Mouse (Mus musculus) limb, embryonic 13.5 days (tissue): ENCODE results near the gene Gm9758. TPM values are rescaled to one million over a fixed set of nuclear protein-coding genes. Genes with fewer than 3 reads are reported as not detected.
"Not testable (repeated sequence)": the region's sequence is repeated elsewhere in the genome, so short reads cannot be mapped to it uniquely, and the experiment has no call there.

Experiments used
- ATAC-seq: fragments of 200-750 bp; cut with Nextera tagmentation; 2 replicates; pipeline ENCODE4 v1.8.0; 2017; ENCODE audit warnings: low read depth, moderate number of reproducible peaks, moderate TSS enrichment; ENCODE audit not compliant: low FRiP score
- H3K27ac ChIP-seq: fragments of 300-500 bp; sonication (generic); 2 replicates; pipeline ENCODE4 v1.5.1; 2015; ENCODE audit warnings: inconsistent platforms, mild to moderate bottlenecking, moderate library complexity
- H3K27me3 ChIP-seq: fragments of 300-500 bp; sonication (generic); 2 replicates; pipeline ENCODE4 v1.6.1; 2015; ENCODE audit warnings: mild to moderate bottlenecking, inconsistent platforms
- H3K36me3 ChIP-seq: fragments of 300-500 bp; sonication (generic); 2 replicates; pipeline ENCODE4 v1.6.1; 2015; ENCODE audit warnings: inconsistent platforms, mild to moderate bottlenecking, moderate library complexity
- H3K4me1 ChIP-seq: fragments of 300-500 bp; sonication (generic); 2 replicates; pipeline ENCODE4 v1.6.1; 2015; ENCODE audit warnings: inconsistent platforms
- H3K4me2 ChIP-seq: fragments of 300-500 bp; sonication (generic); replicated peaks from 2 replicates; pipeline ENCODE4 v1.6.1; 2015; ENCODE audit warnings: inconsistent platforms, mild to moderate bottlenecking, moderate library complexity
- H3K4me3 ChIP-seq: fragments of 300-500 bp; sonication (generic); 2 replicates; pipeline ENCODE4 v1.5.1; 2015; ENCODE audit warnings: moderate library complexity, mild to moderate bottlenecking, inconsistent platforms
- H3K9ac ChIP-seq: fragments of 300-500 bp; sonication (generic); 2 replicates; pipeline ENCODE4 v1.6.1; 2015; ENCODE audit warnings: mild to moderate bottlenecking, inconsistent platforms
- H3K9me3 ChIP-seq: fragments of 300-500 bp; sonication (generic); 2 replicates; pipeline ENCODE4 v1.6.1; 2016; ENCODE audit warnings: inconsistent platforms
- WGBS: fragments of 180-500 bp; shearing (Covaris S2); methylation state at CpG from one replicate; pipeline ENCODE4 v1.1.7; 2015; 5-methylcytosine and 5-hydroxymethylcytosine counted together
- polyA plus RNA-seq: library from polyadenylated mRNA; unstranded; fragments of >200 nt; fragmentation: Nextera tagmentation; extraction: Ambion mirVana; gene quantifications from 2 replicates; pipeline ENCODE4 v1.2.1, GENCODE M21; 2015

Gm9758 gene
- polyA plus RNA-seq, 1 experiment from 2014 or later: not detected

GRCm38 (mm10) chr5:14927047-14927446 is 12.3 kb upstream of the Gm9758 start:
- H3K4me2 ChIP-seq, H3K36me3 ChIP-seq, ATAC-seq, H3K9me3 ChIP-seq, H3K27ac ChIP-seq, H3K27me3 ChIP-seq, H3K4me3 ChIP-seq, H3K9ac ChIP-seq, H3K4me1 ChIP-seq: not testable (repeated sequence)
- 31% methylated on average over 4 of the region's 4 CpGs for WGBS

- H3K36me3 ChIP-seq, ATAC-seq, H3K4me2 ChIP-seq, H3K4me1 ChIP-seq, H3K27ac ChIP-seq, H3K9me3 ChIP-seq, H3K27me3 ChIP-seq, H3K9ac ChIP-seq, H3K4me3 ChIP-seq: not testable (repeated sequence)
- 66% methylated on average over 2 of the region's 3 CpGs for WGBS
Measured at GRCm38 (mm10) chr5:14914361-14914760, 338 bp downstream of the Gm9758 start.

- 20% methylated on average over 3 of the region's 3 CpGs for WGBS
Measured at GRCm38 (mm10) chr5:14903539-14903938, 11.2 kb downstream of the Gm9758 start.

GRCm38 (mm10) chr5:14892242-14892641 is 22.5 kb downstream of the Gm9758 start:
- Histone ChIP-seq H3K27ac (no peak overlapping the region), H3K9me3 (peaks cover 22% of the 10 kb centered on the region; the same call in 1 of the 2 replicates), H3K4me3 (no peak overlapping the region), H3K36me3 (no peaks in the 10 kb centered on the region), H3K4me2 (no peak overlapping the region), H3K27me3 (no peaks in the 10 kb centered on the region), H3K9ac (no peak overlapping the region), H3K4me1 (no peaks in the 10 kb centered on the region)
- ATAC-seq: no peak
- 72% methylated on average over 3 of the region's 3 CpGs for WGBS

More at GRCm38 (mm10) chr5:14903539-14903938, 11.2 kb downstream of the Gm9758 start:
- not testable (repeated sequence) for ATAC-seq, H3K9ac ChIP-seq, H3K27me3 ChIP-seq, H3K4me3 ChIP-seq, H3K27ac ChIP-seq, H3K9me3 ChIP-seq, H3K4me2 ChIP-seq, H3K36me3 ChIP-seq, H3K4me1 ChIP-seq

GRCm38 (mm10) chr5:14885291-14885690 is 29.4 kb downstream of the Gm9758 start:
- H3K4me2 ChIP-seq: not testable (repeated sequence)

More at GRCm38 (mm10) chr5:14885291-14885690, 29.4 kb downstream of the Gm9758 start:
- H3K4me1 ChIP-seq, H3K9ac ChIP-seq, H3K4me3 ChIP-seq, H3K27ac ChIP-seq, ATAC-seq, H3K27me3 ChIP-seq, H3K36me3 ChIP-seq: not testable (repeated sequence)
- H3K9me3 ChIP-seq: peaks cover 16% of the 10 kb centered on the region; the same call in 1 of the 2 replicates
- 80% methylated on average over 2 of the region's 2 CpGs for WGBS

Other genes starting within 250 kb of the Gm9758 start
- gene Speer4e, start 23.5 kb upstream of the Gm9758 start, polyA plus RNA-seq: not detected in 2 replicates
- gene Gm10354, start 64.0 kb upstream of the Gm9758 start, polyA plus RNA-seq: not detected in 2 replicates
- gene Gm17019, start 118.1 kb upstream of the Gm9758 start, polyA plus RNA-seq: not detected in 2 replicates